Mouse (Mus musculus) cerebellum, adult 2 months (tissue): ENCODE measurements around the gene Tgfb1i1.

ENCODE experiments used
- CTCF ChIP-seq: fragments of 200-500 bp; IDR thresholded peaks from 2 replicates; pipeline ENCODE4 v1.5.1; 2011; ENCODE audit warnings: low read depth, mild to moderate bottlenecking, control low read depth, low read length, moderate library complexity, borderline replicate concordance; ENCODE audit not compliant: insufficient read depth
- POLR2A ChIP-seq: fragments of 200-500 bp; IDR thresholded peaks from 2 replicates; pipeline ENCODE4 v1.6.1; 2011; ENCODE audit warnings: low read length, control low read depth, borderline replicate concordance; ENCODE audit not compliant: insufficient read depth

DNA sequence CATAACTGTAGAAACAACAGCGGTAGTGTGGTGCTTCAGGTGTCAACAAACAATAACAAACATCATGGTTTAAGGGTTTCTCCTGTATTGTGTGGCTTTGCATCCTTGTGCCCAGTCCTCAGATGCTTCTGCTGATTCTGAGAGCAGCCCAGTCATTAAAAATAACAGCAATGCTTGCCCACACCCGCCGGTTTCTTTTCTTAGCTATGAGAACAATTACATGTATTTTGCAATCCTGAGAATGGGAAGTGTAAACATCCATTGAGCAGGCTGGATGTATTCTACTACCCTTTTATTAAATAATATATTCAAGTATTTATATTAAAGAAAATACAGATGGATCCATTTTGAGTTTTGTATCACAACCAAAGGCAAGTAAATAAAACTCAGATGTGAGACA lies 55.5 kb downstream of the Tgfb1i1 start:
- TF ChIP-seq CTCF = no peak
- no peak for TF ChIP-seq POLR2A
